Mouse (Mus musculus) CH12.LX (cell line): ENCODE results near the gene Notum. TPM values are rescaled to one million over a fixed set of nuclear protein-coding genes. Genes with fewer than 3 reads are reported as not detected.

Experiments
- DNase-seq: peaks from one replicate; pipeline ENCODE4 v3.0.0-alpha.2; 2013; ENCODE audit errors: extremely low read depth
- H3K27ac ChIP-seq: 2 replicates; pipeline ENCODE4 v1.5.1; 2012; ENCODE audit warnings: low read depth, mild to moderate bottlenecking, control low read depth, moderate library complexity; ENCODE audit not compliant: insufficient read depth
- H3K27me3 ChIP-seq: replicated peaks from 2 replicates; pipeline ENCODE3; 2012; ENCODE audit warnings: inconsistent platforms
- H3K36me3 ChIP-seq, 2 experiments: replicated peaks in 1 of 2; 2 replicates each; pipeline versions ENCODE3 to v1.6.1; 2012; ENCODE audit warnings: inconsistent platforms in 1 of 2, low read length in 1 of 2, mild to moderate bottlenecking in 1 of 2, mixed read lengths in 1 of 2, moderate library complexity in 1 of 2; ENCODE audit not compliant: control insufficient read depth in 1 of 2, insufficient read depth in 1 of 2
- H3K4me1 ChIP-seq, 2 experiments: 2 replicates each; pipeline ENCODE4 v1.6.1; 2012; ENCODE audit warnings: inconsistent platforms in 1 of 2, moderate library complexity in 1 of 2; ENCODE audit not compliant: insufficient read depth in 2 of 2, control insufficient read depth in 1 of 2
- H3K4me2 ChIP-seq: 2 replicates; pipeline ENCODE4 v1.6.1; 2012; ENCODE audit warnings: low read depth, mild to moderate bottlenecking, control low read depth; ENCODE audit not compliant: poor library complexity, insufficient read depth, severe bottlenecking
- H3K4me3 ChIP-seq, 3 experiments: fragments of 150-350 bp in 1 of 3; sonication (generic) in 1 of 3; replicated peaks in 1 of 3; 2 replicates each; pipeline versions ENCODE3 to v1.5.1; 2011 to 2012; ENCODE audit warnings: low read depth in 2 of 3, low read length in 2 of 3, mild to moderate bottlenecking in 2 of 3, moderate library complexity in 2 of 3, control low read depth in 1 of 3, improper control_type of control experiment in 1 of 3, inconsistent platforms in 1 of 3, mixed read lengths in 1 of 3; ENCODE audit not compliant: poor library complexity in 1 of 3
- H3K79me2 ChIP-seq: replicated peaks from 2 replicates; pipeline ENCODE4 v1.6.1; 2012; ENCODE audit warnings: mild to moderate bottlenecking, moderate library complexity; ENCODE audit not compliant: control insufficient read depth, poor library complexity, insufficient read depth, severe bottlenecking; ENCODE audit errors: extremely low read depth
- H3K9ac ChIP-seq: 2 replicates; pipeline ENCODE4 v1.6.1; 2012; ENCODE audit warnings: low read depth, mild to moderate bottlenecking, control low read depth, moderate library complexity; ENCODE audit not compliant: insufficient read depth
- H3K9me3 ChIP-seq: replicated peaks from 2 replicates; pipeline ENCODE3; 2012; ENCODE audit warnings: low read length, inconsistent platforms, mixed read lengths
- BHLHE40 ChIP-seq: IDR thresholded peaks from 2 replicates; pipeline ENCODE4 v1.6.1; 2011; ENCODE audit warnings: mild to moderate bottlenecking, low read depth, low read length, improper control_type of control experiment
- CHD2 ChIP-seq: IDR thresholded peaks from 2 replicates; pipeline ENCODE4 v1.6.1; 2011; ENCODE audit warnings: low read length, improper control_type of control experiment
- E2F4 ChIP-seq: IDR thresholded peaks from 2 replicates; pipeline ENCODE4 v1.6.1; 2011; ENCODE audit warnings: low read depth, low read length, improper control_type of control experiment; ENCODE audit not compliant: insufficient replicate concordance
- ELF1 ChIP-seq: IDR thresholded peaks from 2 replicates; pipeline ENCODE4 v1.6.1; 2014; ENCODE audit warnings: low read depth, mild to moderate bottlenecking, inconsistent platforms, low read length, improper control_type of control experiment
- EP300 ChIP-seq: IDR thresholded peaks from 2 replicates; pipeline ENCODE4 v1.6.1; 2011; ENCODE audit warnings: low read length, improper control_type of control experiment
- ETS1 ChIP-seq: conservative IDR thresholded peaks from 2 replicates; pipeline ENCODE4 v1.6.1; 2012; ENCODE audit warnings: low read depth, mild to moderate bottlenecking, inconsistent platforms, low read length, improper control_type of control experiment, moderate library complexity
- GABPA ChIP-seq: IDR thresholded peaks from 2 replicates; pipeline ENCODE4 v1.6.1; 2012; ENCODE audit warnings: low read depth, low read length, improper control_type of control experiment, inconsistent platforms; ENCODE audit not compliant: insufficient replicate concordance
- IRF4 ChIP-seq: IDR thresholded peaks from 2 replicates; pipeline ENCODE4 v1.6.1; 2014; ENCODE audit warnings: low read depth, mild to moderate bottlenecking, inconsistent platforms, low read length, improper control_type of control experiment
- JUN ChIP-seq: IDR thresholded peaks from 2 replicates; pipeline ENCODE4 v1.6.1; 2011; ENCODE audit warnings: low read depth, mild to moderate bottlenecking, low read length, improper control_type of control experiment, moderate library complexity; ENCODE audit not compliant: insufficient read depth
- JUND ChIP-seq: conservative IDR thresholded peaks from 2 replicates; pipeline ENCODE4 v1.6.1; 2011; ENCODE audit warnings: low read depth, low read length, improper control_type of control experiment
- MAZ ChIP-seq: IDR thresholded peaks from 2 replicates; pipeline ENCODE4 v1.6.1; 2012; ENCODE audit warnings: low read depth, mild to moderate bottlenecking, inconsistent platforms, low read length, improper control_type of control experiment, moderate library complexity
- NRF1 ChIP-seq: IDR thresholded peaks from 2 replicates; pipeline ENCODE4 v1.6.1; 2014; ENCODE audit warnings: low read depth, mild to moderate bottlenecking, inconsistent platforms, low read length, improper control_type of control experiment, moderate library complexity
- PAX5 ChIP-seq: IDR thresholded peaks from 2 replicates; pipeline ENCODE4 v1.6.1; 2012; ENCODE audit warnings: low read length, inconsistent platforms, mixed read lengths
- POLR2A ChIP-seq: IDR thresholded peaks from 2 replicates; pipeline ENCODE4 v1.6.1; 2011; ENCODE audit warnings: low read depth, mild to moderate bottlenecking, improper control_type of control experiment, low read length
- POLR2AphosphoS2 ChIP-seq: IDR thresholded peaks from 2 replicates; pipeline ENCODE4 v1.6.1; 2011; ENCODE audit warnings: low read depth, low read length, improper control_type of control experiment
- RCOR1 ChIP-seq: conservative IDR thresholded peaks from 2 replicates; pipeline ENCODE4 v1.6.1; 2012; ENCODE audit warnings: low read depth, mild to moderate bottlenecking, inconsistent platforms, low read length, improper control_type of control experiment
- SMC3 ChIP-seq: IDR thresholded peaks from 2 replicates; pipeline ENCODE4 v1.6.1; 2011; ENCODE audit warnings: low read depth, low read length, improper control_type of control experiment
- TBP ChIP-seq: conservative IDR thresholded peaks from 2 replicates; pipeline ENCODE4 v1.6.1; 2011; ENCODE audit warnings: low read depth, low read length, improper control_type of control experiment
- TCF12 ChIP-seq: IDR thresholded peaks from 2 replicates; pipeline ENCODE4 v1.6.1; 2014; ENCODE audit warnings: low read depth, mild to moderate bottlenecking, inconsistent platforms, low read length, improper control_type of control experiment
- UBTF ChIP-seq: IDR thresholded peaks from 2 replicates; pipeline ENCODE4 v1.6.1; 2012; ENCODE audit warnings: low read depth, mild to moderate bottlenecking, inconsistent platforms, low read length, improper control_type of control experiment, moderate library complexity
- USF1 ChIP-seq: IDR thresholded peaks from 2 replicates; pipeline ENCODE4 v1.6.1; 2014; ENCODE audit warnings: low read depth, mild to moderate bottlenecking, inconsistent platforms, low read length, improper control_type of control experiment
- ZC3H11A ChIP-seq: IDR thresholded peaks from 2 replicates; pipeline ENCODE4 v1.6.1; 2012; ENCODE audit warnings: low read depth, mild to moderate bottlenecking, inconsistent platforms, low read length, improper control_type of control experiment
- ZMIZ1 ChIP-seq: IDR thresholded peaks from 2 replicates; pipeline ENCODE4 v1.6.1; 2012; ENCODE audit warnings: low read depth, mild to moderate bottlenecking, inconsistent platforms, low read length, improper control_type of control experiment
- dilution Hi-C: fragments of 300-500 bp; cut with MboI; formaldehyde crosslinking; loops from 2 replicates; pipeline ENCODE4 v1.14.3; 2020; ENCODE audit warnings: low sequenced_read_pairs; ENCODE audit not compliant: extremely low pct_unique_long_range_greater_than_20kb, extremely low pct_ligation_motif_present
- in situ Hi-C: fragments of 300-500 bp; cut with MboI; formaldehyde crosslinking; loops from 3 replicates; pipeline ENCODE4 v1.14.3; 2019; ENCODE audit warnings: low sequenced_read_pairs, low pct_ligation_motif_present, low pct_unique_long_range_greater_than_20kb, mixed read lengths
- polyA plus RNA-seq: library from polyadenylated mRNA; unstranded; fragments of >175 nt; gene quantifications from 2 replicates; pipeline ENCODE4 v1.2.1, GENCODE M21; 2012; ENCODE audit warnings: low read depth; ENCODE audit not compliant: insufficient read length
- total RNA-seq, 2 experiments: library from RNA; depleted of rRNA; stranded (reverse); fragments of 300-350 nt in 1 of 2; fragments of >200 nt in 1 of 2; gene quantifications; 2 replicates each; pipeline ENCODE4 v1.2.3; 2012 to 2014

Notum gene
- total and polyA plus RNA-seq, 3 experiments, result not detected

DNA sequence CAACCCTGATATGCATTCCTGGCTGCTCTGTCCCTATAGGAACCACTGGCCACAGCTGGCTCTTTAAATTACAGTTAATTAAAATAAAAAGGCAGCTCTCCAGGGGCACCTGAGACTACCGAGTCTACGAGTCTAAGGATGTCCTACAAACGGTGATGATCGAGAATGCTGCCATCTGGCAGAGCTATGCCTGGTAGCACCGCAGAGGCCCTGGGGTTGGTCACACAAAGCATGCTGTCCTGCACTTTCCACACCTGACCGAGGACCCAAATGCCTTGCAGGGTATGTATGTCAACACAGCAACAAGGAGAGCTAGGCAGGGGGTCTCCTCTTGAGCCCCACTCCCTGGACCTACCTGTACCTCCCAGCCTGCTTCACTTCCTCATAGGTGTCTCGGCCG is 47.0 kb downstream of the Notum start:
- Histone ChIP-seq H3K9me3 (no peaks in the 10 kb centered on the region), H3K79me2 (peaks cover 22% of the 10 kb centered on the region), H3K4me3 (no peak overlapping the region), H3K36me3 (peaks cover 62 to 79% of the 10 kb centered on the region in 2 experiments), H3K4me2 (no peak overlapping the region), H3K27me3 (no peaks in the 10 kb centered on the region), H3K9ac (no peak overlapping the region), H3K4me1 (peaks cover 8 to 39% of the 10 kb centered on the region in 2 experiments), H3K27ac (no peak overlapping the region)
- dilution Hi-C loops (no loop called here), in situ Hi-C loops (no loop called here)
- DNase-seq, result no peak
- TF ChIP-seq POLR2A, result no peak
- TF ChIP-seq JUN, result no peak
- TF ChIP-seq MAZ, result no peak
- no peak for TF ChIP-seq SMC3
- no peak for TF ChIP-seq ZMIZ1
- no peak for TF ChIP-seq EP300
- TF ChIP-seq RCOR1, result no peak
- no peak for TF ChIP-seq BHLHE40
- TF ChIP-seq TBP, result no peak
- no peak for TF ChIP-seq TCF12
- no peak for TF ChIP-seq GABPA
- TF ChIP-seq POLR2AphosphoS2, result no peak
- TF ChIP-seq ETS1, result no peak
- TF ChIP-seq IRF4, result no peak

DNA sequence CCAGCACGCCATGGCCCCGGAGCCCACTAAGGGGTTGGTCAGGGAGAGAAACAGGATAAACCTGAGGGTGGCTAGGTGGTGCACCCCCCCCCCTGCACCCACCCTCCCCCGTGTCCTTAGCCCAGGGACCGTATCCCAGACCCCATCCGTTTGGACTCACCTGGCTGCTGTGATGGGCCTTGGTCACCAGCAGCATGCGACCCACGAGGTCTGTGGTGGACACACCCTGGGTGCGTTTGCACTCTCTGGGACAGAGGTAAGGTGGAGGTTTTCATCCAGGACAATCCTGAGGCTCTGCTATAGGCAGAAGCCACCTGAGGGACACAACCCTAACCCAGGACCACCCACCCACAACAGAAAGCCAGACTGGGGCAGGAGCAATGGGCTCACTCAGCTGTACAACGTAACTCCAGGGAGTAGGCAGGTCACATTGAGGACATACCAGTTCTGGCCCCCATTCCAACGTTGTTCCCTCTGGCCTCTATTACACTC is 47.4 kb downstream of the Notum start:
- no peak for DNase-seq
- TF ChIP-seq USF1 (no peak), PAX5 (no peak), CHD2 (no peak), IRF4 (no peak), UBTF (no peak), NRF1 (no peak), JUND (no peak), ETS1 (no peak), ZC3H11A (no peak), ELF1 (no peak), E2F4 (no peak)

More for the DNA sequence above, 47.4 kb downstream of the Notum start:
- peaks cover 8 to 41% of the 10 kb centered on the region in 2 experiments for H3K4me1 ChIP-seq
- peaks cover 22% of the 10 kb centered on the region for H3K79me2 ChIP-seq
- no peaks in the 10 kb centered on the region for H3K27me3 ChIP-seq
- no peak overlapping the region for H3K4me3 ChIP-seq
- H3K36me3 ChIP-seq, result peaks cover 62 to 79% of the 10 kb centered on the region in 2 experiments
- H3K27ac ChIP-seq, result no peak overlapping the region
- in situ Hi-C loops, result no loop called here
- no peak overlapping the region for H3K9ac ChIP-seq
- dilution Hi-C loops, result no loop called here
- no peak overlapping the region for H3K4me2 ChIP-seq
- no peaks in the 10 kb centered on the region for H3K9me3 ChIP-seq
